Mouse (Mus musculus) stomach, embryonic 16.5 days (tissue): ENCODE data around the gene Pdpk1. TPM values are rescaled to one million over a fixed set of nuclear protein-coding genes. Genes with fewer than 3 reads are reported as not detected.
"Not testable (repeated sequence)": the region's sequence is repeated elsewhere in the genome, so short reads cannot be mapped to it uniquely, and the experiment has no call there.

Experiments used
- ATAC-seq: fragments of 200-750 bp; cut with Nextera tagmentation; 2 replicates; pipeline ENCODE4 v1.8.0; 2017; ENCODE audit warnings: moderate number of reproducible peaks, moderate TSS enrichment; ENCODE audit not compliant: insufficient read depth, low FRiP score
- H3K27ac ChIP-seq: fragments of 300-500 bp; sonication (generic); 2 replicates; pipeline ENCODE4 v1.5.1; 2014; ENCODE audit warnings: low read length
- H3K27me3 ChIP-seq: fragments of 300-500 bp; sonication (generic); 2 replicates; pipeline ENCODE4 v1.6.1; 2014; ENCODE audit warnings: low read length, control low read depth, mixed read lengths; ENCODE audit not compliant: control insufficient read depth, insufficient read depth
- H3K36me3 ChIP-seq: fragments of 300-500 bp; sonication (generic); 2 replicates; pipeline ENCODE4 v1.6.1; 2014; ENCODE audit warnings: low read length; ENCODE audit not compliant: control insufficient read depth, insufficient read depth
- H3K4me1 ChIP-seq: fragments of 300-500 bp; sonication (generic); 2 replicates; pipeline ENCODE4 v1.6.1; 2014; ENCODE audit warnings: low read length, control low read depth, mixed read lengths; ENCODE audit not compliant: control insufficient read depth, insufficient read depth
- H3K4me2 ChIP-seq: fragments of 300-500 bp; sonication (generic); 2 replicates; pipeline ENCODE4 v1.6.1; 2014; ENCODE audit warnings: low read depth, low read length, mixed read lengths
- H3K4me3 ChIP-seq: fragments of 300-500 bp; sonication (generic); replicated peaks from 2 replicates; pipeline ENCODE4 v1.5.1; 2014; ENCODE audit warnings: mild to moderate bottlenecking, low read length
- H3K9ac ChIP-seq: fragments of 300-500 bp; sonication (generic); 2 replicates; pipeline ENCODE4 v1.6.1; 2014; ENCODE audit warnings: low read length
- H3K9me3 ChIP-seq: fragments of 300-500 bp; sonication (generic); replicated peaks from 2 replicates; pipeline ENCODE4 v1.6.1; 2016; ENCODE audit warnings: low read length, control low read depth; ENCODE audit not compliant: control insufficient read depth
- WGBS: fragments of 180-500 bp; shearing (Covaris S2); extraction: QIAGEN DNeasy Blood & Tissue Kit; methylation state at CpG from one replicate; pipeline ENCODE4 v1.1.7; 2014; 5-methylcytosine and 5-hydroxymethylcytosine counted together
- polyA plus RNA-seq: library from polyadenylated mRNA; unstranded; fragments of >200 nt; fragmentation: Nextera tagmentation; extraction: Ambion mirVana; gene quantifications from 2 replicates; pipeline ENCODE4 v1.2.1, GENCODE M21; 2015

The Pdpk1 gene
- polyA plus RNA-seq, 1 experiment from 2014 or later = 38.6 TPM

- ATAC-seq = no peak
- peak overlapping the region; percentile 95; the same call in 1 of the 2 replicates for H3K9ac ChIP-seq
- no peaks in the 10 kb centered on the region for H3K27me3 ChIP-seq
- H3K4me3 ChIP-seq = peak overlapping the region; percentile 92
- H3K9me3 ChIP-seq = no peaks in the 10 kb centered on the region
- 82% methylated on average over 4 of the region's 4 CpGs for WGBS
- peaks cover 16% of the 10 kb centered on the region for H3K4me1 ChIP-seq
- H3K27ac ChIP-seq = no peak overlapping the region
- H3K36me3 ChIP-seq = no peaks in the 10 kb centered on the region
- peak overlapping the region; percentile 89 for H3K4me2 ChIP-seq
Measured at GRCm38 (mm10) chr17:24139968-24140367, 10.8 kb downstream of the Pdpk1 start.

GRCm38 (mm10) chr17:24139256-24139655 is 11.5 kb downstream of the Pdpk1 start:
- WGBS = 80% methylated on average over 3 of the region's 3 CpGs
- H3K4me1 ChIP-seq = peaks cover 16% of the 10 kb centered on the region
- H3K27me3 ChIP-seq = no peaks in the 10 kb centered on the region
- no peak overlapping the region for H3K4me3 ChIP-seq
- H3K27ac ChIP-seq = no peak overlapping the region
- no peak overlapping the region for H3K9ac ChIP-seq
- no peak overlapping the region for H3K4me2 ChIP-seq
- H3K9me3 ChIP-seq = no peaks in the 10 kb centered on the region
- no peak for ATAC-seq
- H3K36me3 ChIP-seq = no peaks in the 10 kb centered on the region

- Histone ChIP-seq H3K4me1 (peaks cover 16% of the 10 kb centered on the region), H3K4me2 (no peak overlapping the region), H3K4me3 (no peak overlapping the region), H3K9me3 (no peaks in the 10 kb centered on the region), H3K27ac (no peak overlapping the region), H3K36me3 (no peaks in the 10 kb centered on the region), H3K9ac (no peak overlapping the region), H3K27me3 (no peaks in the 10 kb centered on the region)
- no peak for ATAC-seq
- WGBS = 73% methylated on average over 2 of the region's 2 CpGs
Measured at GRCm38 (mm10) chr17:24137226-24137880, 13.4 kb downstream of the Pdpk1 start.

GRCm38 (mm10) chr17:24134062-24134461 is 16.7 kb downstream of the Pdpk1 start:
- H3K4me2 ChIP-seq = no peak overlapping the region
- no peaks in the 10 kb centered on the region for H3K36me3 ChIP-seq
- no peak overlapping the region for H3K9ac ChIP-seq
- no peak overlapping the region for H3K4me3 ChIP-seq
- H3K27ac ChIP-seq = no peak overlapping the region
- no peaks in the 10 kb centered on the region for H3K27me3 ChIP-seq
- no peaks in the 10 kb centered on the region for H3K9me3 ChIP-seq
- 0 out of 2 replicates have a peak, but pooled peaks cover 5% of the 10 kb centered on the region for H3K4me1 ChIP-seq
- no peak for ATAC-seq

GRCm38 (mm10) chr17:24132919-24133318 is 17.8 kb downstream of the Pdpk1 start:
- not testable (repeated sequence) for H3K9ac ChIP-seq, H3K4me1 ChIP-seq, H3K36me3 ChIP-seq, H3K4me2 ChIP-seq, ATAC-seq, H3K27me3 ChIP-seq, H3K4me3 ChIP-seq, H3K27ac ChIP-seq, H3K9me3 ChIP-seq
- 87% methylated on average over 4 of the region's 4 CpGs for WGBS

- H3K9ac ChIP-seq = no peak overlapping the region
- no peak overlapping the region for H3K27ac ChIP-seq
- 88% methylated on average over 3 of the region's 3 CpGs for WGBS
- no peak for ATAC-seq
- H3K9me3 ChIP-seq = no peaks in the 10 kb centered on the region
- H3K4me2 ChIP-seq = no peak overlapping the region
- H3K27me3 ChIP-seq = no peaks in the 10 kb centered on the region
- no peak overlapping the region for H3K4me3 ChIP-seq
- H3K36me3 ChIP-seq = no peaks in the 10 kb centered on the region
- no peaks in the 10 kb centered on the region for H3K4me1 ChIP-seq
Measured at GRCm38 (mm10) chr17:24131570-24131969, 19.2 kb downstream of the Pdpk1 start.

- H3K27ac ChIP-seq, H3K27me3 ChIP-seq, H3K4me1 ChIP-seq, H3K4me3 ChIP-seq, H3K9ac ChIP-seq, ATAC-seq, H3K9me3 ChIP-seq, H3K4me2 ChIP-seq, H3K36me3 ChIP-seq: not testable (repeated sequence)
- 84% methylated on average over 4 of the region's 4 CpGs for WGBS
Measured at GRCm38 (mm10) chr17:24129246-24129645, 21.5 kb downstream of the Pdpk1 start.

- Histone ChIP-seq H3K4me3 (no peak overlapping the region), H3K4me1 (no peaks in the 10 kb centered on the region), H3K9me3 (no peaks in the 10 kb centered on the region), H3K27ac (no peak overlapping the region), H3K9ac (no peak overlapping the region), H3K27me3 (no peaks in the 10 kb centered on the region), H3K36me3 (no peaks in the 10 kb centered on the region), H3K4me2 (no peak overlapping the region)
- no peak for ATAC-seq
- WGBS = 87% methylated on average over 1 of the region's 1 CpGs
Measured at GRCm38 (mm10) chr17:24127592-24127991, 23.1 kb downstream of the Pdpk1 start.

- no peak overlapping the region for H3K9ac ChIP-seq
- H3K4me2 ChIP-seq = no peak overlapping the region
- H3K4me1 ChIP-seq = no peaks in the 10 kb centered on the region
- 70% methylated on average over 3 of the region's 3 CpGs for WGBS
- no peak overlapping the region for H3K4me3 ChIP-seq
- H3K27me3 ChIP-seq = no peaks in the 10 kb centered on the region
- ATAC-seq = no peak
- H3K36me3 ChIP-seq = no peaks in the 10 kb centered on the region
- H3K27ac ChIP-seq = no peak overlapping the region
- no peaks in the 10 kb centered on the region for H3K9me3 ChIP-seq
Measured at GRCm38 (mm10) chr17:24126801-24127200, 23.9 kb downstream of the Pdpk1 start.
